Mouse (Mus musculus): ENCODE data around the gene 2510009E07Rik.

DNA sequence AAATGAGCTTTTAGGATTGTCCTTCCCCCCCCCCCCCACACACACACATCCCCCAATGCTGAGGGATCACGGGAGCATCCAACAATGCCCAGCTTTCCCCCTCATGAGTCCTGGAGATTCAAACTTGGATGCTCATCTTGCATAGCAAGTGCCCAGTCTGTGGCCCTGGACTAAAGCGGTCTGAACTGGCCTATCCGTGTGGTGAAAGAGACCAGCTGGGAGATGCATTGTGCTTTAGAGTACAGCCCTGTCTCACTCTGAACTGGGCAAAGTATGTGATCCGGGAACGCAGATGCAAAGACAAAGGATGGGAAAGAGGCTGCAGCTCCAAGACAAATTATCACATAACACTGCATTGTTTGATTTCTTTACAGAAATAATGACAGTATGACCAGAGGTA lies 40.1 kb downstream of the 2510009E07Rik start:
- TF ChIP-seq CTCF (IDR thresholded peaks at IDR 0.05; ENCODE audit: insufficient read depth, low read length): no peak
- no peak for TF ChIP-seq POLR2A (IDR thresholded peaks at IDR 0.05; ENCODE audit: borderline replicate concordance, extremely low read depth, low read depth, low read length)
